Mouse (Mus musculus) liver, postnatal 0 days (tissue): ENCODE data around the gene Pdzrn3. TPM values are rescaled to one million over a fixed set of nuclear protein-coding genes. Genes with fewer than 3 reads are reported as not detected.

Experiments used
- ATAC-seq: fragments of 200-750 bp; cut with Nextera tagmentation; 2 replicates; pipeline ENCODE4 v1.8.0; 2017; ENCODE audit warnings: mild to moderate bottlenecking, moderate library complexity
- DNase-seq: peaks from one replicate; pipeline ENCODE4 v3.0.0-alpha.2; 2016
- H3K27ac ChIP-seq: fragments of 300-500 bp; sonication (generic); 2 replicates; pipeline ENCODE4 v1.5.1; 2014; ENCODE audit warnings: antibody characterized with exemption, moderate library complexity, mild to moderate bottlenecking, low read depth
- H3K27me3 ChIP-seq: fragments of 300-500 bp; sonication (generic); 2 replicates; pipeline ENCODE4 v1.6.1; 2014; ENCODE audit warnings: low read length, control low read depth, mixed read lengths; ENCODE audit not compliant: insufficient read depth
- H3K36me3 ChIP-seq: fragments of 300-500 bp; sonication (generic); replicated peaks from 2 replicates; pipeline ENCODE4 v1.6.1; 2014; ENCODE audit warnings: mild to moderate bottlenecking, control low read depth, low read length, moderate library complexity, mixed read lengths; ENCODE audit not compliant: insufficient read depth
- H3K4me1 ChIP-seq: fragments of 300-500 bp; sonication (generic); 2 replicates; pipeline ENCODE4 v1.6.1; 2014; ENCODE audit warnings: antibody characterized with exemption, mild to moderate bottlenecking, control low read depth; ENCODE audit not compliant: insufficient read depth
- H3K4me2 ChIP-seq: fragments of 300-500 bp; sonication (generic); 2 replicates; pipeline ENCODE4 v1.6.1; 2014; ENCODE audit warnings: low read depth, mild to moderate bottlenecking, low read length, moderate library complexity, mixed read lengths
- H3K4me3 ChIP-seq: fragments of 300-500 bp; sonication (generic); 2 replicates; pipeline ENCODE4 v1.5.1; 2014; ENCODE audit warnings: low read depth, low read length
- H3K9ac ChIP-seq: fragments of 300-500 bp; sonication (generic); replicated peaks from 2 replicates; pipeline ENCODE4 v1.6.1; 2014; ENCODE audit warnings: mild to moderate bottlenecking, moderate library complexity
- H3K9me3 ChIP-seq: fragments of 300-500 bp; sonication (generic); 2 replicates; pipeline ENCODE4 v1.6.1; 2016; ENCODE audit warnings: mild to moderate bottlenecking, control low read depth, low read length, mixed read lengths
- CTCF ChIP-seq: sonication (generic); IDR thresholded peaks from 2 replicates; pipeline ENCODE4 v1.5.1; 2016; ENCODE audit warnings: antibody characterized with exemption, low read depth
- EP300 ChIP-seq: IDR thresholded peaks from 2 replicates; pipeline ENCODE4 v1.6.1; 2016; ENCODE audit warnings: antibody characterized with exemption, low read depth, mild to moderate bottlenecking
- WGBS: fragments of 180-500 bp; shearing (Covaris S2); extraction: QIAGEN DNeasy Blood & Tissue Kit; methylation state at CpG from one replicate; pipeline ENCODE4 v1.1.7; 2014; ENCODE audit not compliant: insufficient replicate concordance; 5-methylcytosine and 5-hydroxymethylcytosine counted together
- polyA plus RNA-seq: library from polyadenylated mRNA; unstranded; fragments of >200 nt; fragmentation: Nextera tagmentation; extraction: Ambion mirVana; gene quantifications from 2 replicates; pipeline ENCODE4 v1.2.1, GENCODE M21; 2015

Pdzrn3 gene
- polyA plus RNA-seq, 1 experiment from 2014 or later, result 0.69 TPM

GRCm38 (mm10) chr6:101353701-101354100, 24.0 kb downstream of the Pdzrn3 start:
- WGBS, result 76% methylated on average over 7 of the region's 7 CpGs
- no peak for ATAC-seq
- no peaks in the 10 kb centered on the region for H3K36me3 ChIP-seq

GRCm38 (mm10) chr6:101352626-101353025, 25.1 kb downstream of the Pdzrn3 start:
- H3K4me1 ChIP-seq, result no peaks in the 10 kb centered on the region
- 81% methylated on average over 10 of the region's 10 CpGs for WGBS
- H3K9ac ChIP-seq, result no peak overlapping the region
- DNase-seq (no peak), ATAC-seq (no peak)
- TF ChIP-seq EP300 (no peak), CTCF (no peak)
- no peaks in the 10 kb centered on the region for H3K9me3 ChIP-seq
- no peaks in the 10 kb centered on the region for H3K36me3 ChIP-seq
- H3K4me3 ChIP-seq, result no peak overlapping the region
- no peak overlapping the region for H3K4me2 ChIP-seq
- H3K27ac ChIP-seq, result no peak overlapping the region
- no peaks in the 10 kb centered on the region for H3K27me3 ChIP-seq

More at GRCm38 (mm10) chr6:101353701-101354100, 24.0 kb downstream of the Pdzrn3 start:
- no peak overlapping the region for H3K4me3 ChIP-seq
- H3K4me2 ChIP-seq, result no peak overlapping the region
- H3K27me3 ChIP-seq, result no peaks in the 10 kb centered on the region
- no peak overlapping the region for H3K9ac ChIP-seq
- H3K4me1 ChIP-seq, result no peaks in the 10 kb centered on the region
- DNase-seq, result no peak
- H3K27ac ChIP-seq, result no peak overlapping the region
- TF ChIP-seq EP300 (no peak), CTCF (no peak)
- no peaks in the 10 kb centered on the region for H3K9me3 ChIP-seq

GRCm38 (mm10) chr6:101351100-101351499, 26.6 kb downstream of the Pdzrn3 start:
- DNase-seq (no peak), ATAC-seq (no peak)
- Histone ChIP-seq H3K27me3 (no peaks in the 10 kb centered on the region), H3K4me1 (no peaks in the 10 kb centered on the region), H3K9me3 (no peaks in the 10 kb centered on the region), H3K36me3 (no peaks in the 10 kb centered on the region), H3K4me3 (no peak overlapping the region), H3K9ac (no peak overlapping the region), H3K27ac (no peak overlapping the region), H3K4me2 (no peak overlapping the region)
- 77% methylated on average over 1 of the region's 1 CpGs for WGBS
- no peak for TF ChIP-seq EP300
- TF ChIP-seq CTCF, result no peak

GRCm38 (mm10) chr6:101350414-101350973, 27.2 kb downstream of the Pdzrn3 start:
- Histone ChIP-seq H3K27ac (no peak overlapping the region), H3K4me3 (no peak overlapping the region), H3K4me1 (no peaks in the 10 kb centered on the region), H3K9me3 (no peaks in the 10 kb centered on the region), H3K36me3 (no peaks in the 10 kb centered on the region), H3K4me2 (no peak overlapping the region), H3K27me3 (no peaks in the 10 kb centered on the region), H3K9ac (no peak overlapping the region)
- WGBS, result 53% methylated on average over 7 of the region's 7 CpGs
- no peak for ATAC-seq
- TF ChIP-seq EP300, result no peak
- no peak for TF ChIP-seq CTCF
- no peak for DNase-seq

GRCm38 (mm10) chr6:101348496-101348895, 29.2 kb downstream of the Pdzrn3 start:
- H3K9ac ChIP-seq, result no peak overlapping the region
- no peak for ATAC-seq
- no peak for TF ChIP-seq EP300
- no peak for TF ChIP-seq CTCF
- H3K4me3 ChIP-seq, result no peak overlapping the region
- DNase-seq, result no peak
- H3K27ac ChIP-seq, result no peak overlapping the region
- H3K9me3 ChIP-seq, result no peaks in the 10 kb centered on the region
- H3K4me2 ChIP-seq, result no peak overlapping the region
- H3K27me3 ChIP-seq, result no peaks in the 10 kb centered on the region
- H3K36me3 ChIP-seq, result no peaks in the 10 kb centered on the region
- H3K4me1 ChIP-seq, result no peaks in the 10 kb centered on the region
- 74% methylated on average over 5 of the region's 5 CpGs for WGBS

- H3K27me3 ChIP-seq, result no peaks in the 10 kb centered on the region
- H3K4me3 ChIP-seq, result no peak overlapping the region
- no peak for ATAC-seq
- TF ChIP-seq CTCF (no peak), EP300 (no peak)
- no peaks in the 10 kb centered on the region for H3K9me3 ChIP-seq
- no peak overlapping the region for H3K9ac ChIP-seq
- DNase-seq, result no peak
- no peaks in the 10 kb centered on the region for H3K36me3 ChIP-seq
- H3K4me2 ChIP-seq, result no peak overlapping the region
- WGBS, result 82% methylated on average over 7 of the region's 7 CpGs
- H3K27ac ChIP-seq, result no peak overlapping the region
- H3K4me1 ChIP-seq, result peaks cover 7% of the 10 kb centered on the region; the same call in 1 of the 2 replicates
Observed at GRCm38 (mm10) chr6:101340051-101340450, 37.6 kb downstream of the Pdzrn3 start.
